Mouse (Mus musculus): ENCODE data around the gene Gm973.

GRCm38 (mm10) chr1:59480821-59481455, 35.1 kb upstream of the Gm973 start:
- no peak for TF ChIP-seq MYOG (IDR thresholded peaks at IDR 0.05; ENCODE audit: control insufficient read depth, extremely low read depth, insufficient read length)
- no peak for TF ChIP-seq MYOD1 (IDR thresholded peaks at IDR 0.05; ENCODE audit: control insufficient read depth, insufficient read length, low read depth)
- no peak for TF ChIP-seq CTCF (IDR thresholded peaks at IDR 0.05; ENCODE audit: control insufficient read depth, insufficient read depth, insufficient read length)
- TF ChIP-seq USF1 (IDR thresholded peaks at IDR 0.05; ENCODE audit: low read depth), result no peak
- TF ChIP-seq CEBPB (IDR thresholded peaks at IDR 0.05; ENCODE audit: low read depth), result no peak
- no peak for TF ChIP-seq FOSL1 (IDR thresholded peaks at IDR 0.05; ENCODE audit: insufficient read depth, low read length, poor library complexity, severe bottlenecking)
- no peak for TF ChIP-seq MAX (IDR thresholded peaks at IDR 0.05)

All from C2C12 (cell line).